Mouse (Mus musculus): Measurements from ENCODE around the gene Olfr102.
A peak's percentile ranks its signal among the peaks of the same experiment; 100 is the strongest.

Olfr102 gene

DNA sequence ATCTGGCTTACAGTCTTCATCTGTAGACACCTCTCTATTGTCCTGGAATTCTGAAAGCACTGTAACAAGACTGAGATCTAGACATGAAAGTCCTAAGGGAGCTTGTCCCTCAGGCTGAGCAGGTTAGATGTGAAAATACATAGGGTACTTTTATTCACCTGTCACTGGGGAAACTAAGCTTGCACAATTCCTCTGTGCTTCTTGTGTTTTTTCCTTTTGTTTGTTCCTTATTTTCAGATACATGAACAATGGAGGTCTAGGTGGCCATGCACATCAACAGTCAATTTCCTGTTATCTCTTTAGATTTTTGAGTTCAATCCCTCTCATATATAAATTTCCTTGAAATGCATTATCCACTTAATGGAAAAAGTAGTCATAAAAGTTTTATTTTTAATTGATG lies at the start of gene Olfr102:
Gene Olfr102 (minus strand): TSS at position 101 of the 400 bp plus-strand sequence.
- no peak for DNase-seq (ENCODE audit: low spot score in 2 of 2)

DNA sequence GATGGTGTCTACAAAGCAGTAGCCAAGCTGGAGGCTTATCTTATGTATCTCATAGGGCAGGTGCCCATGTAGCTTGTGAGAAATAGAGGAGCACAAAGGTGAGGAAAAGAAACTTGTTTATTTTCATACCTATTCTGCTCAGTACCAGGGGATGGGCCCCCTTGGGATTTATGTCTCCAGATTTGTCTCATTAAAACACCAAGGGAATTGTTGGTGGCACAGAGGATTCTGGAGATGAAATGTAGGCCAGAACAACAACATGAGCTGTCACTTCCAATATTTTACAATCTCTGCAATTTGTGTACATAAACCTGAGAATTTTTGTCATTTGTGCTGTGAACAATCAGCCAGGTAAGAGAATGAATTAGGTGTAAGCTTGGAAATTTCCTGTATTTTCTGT lies 42.4 kb upstream of the Olfr102 start, which contains the start of gene Olfr104-ps:
Gene Olfr104-ps (plus strand): TSS at position 301 of the 400 bp plus-strand sequence.
- no peak for DNase-seq (ENCODE audit: low spot score in 2 of 2)

DNA sequence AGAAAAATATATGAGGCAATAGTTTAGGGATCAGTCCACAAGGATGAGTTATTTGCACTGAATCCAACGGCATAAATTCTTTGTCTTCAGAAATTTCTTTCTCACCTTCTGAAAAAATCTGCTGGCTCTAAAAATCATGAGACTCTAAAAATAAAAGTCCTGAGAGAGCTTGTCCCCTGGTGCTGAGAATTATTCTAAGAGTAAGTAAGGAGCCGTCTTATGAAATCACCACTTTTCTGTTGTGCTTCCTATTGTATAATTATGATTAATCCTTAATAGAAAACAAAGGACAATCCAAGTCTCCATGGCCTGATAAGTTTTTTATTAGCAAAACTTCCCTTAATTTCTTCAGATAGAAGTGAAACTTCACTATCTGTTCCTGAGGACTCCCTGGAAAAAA lies 22.7 kb upstream of the Olfr102 start, which contains the start of gene Olfr103:
Gene Olfr103 (minus strand): TSS at position 101 of the 400 bp plus-strand sequence.
- no peak for DNase-seq (ENCODE audit: low spot score in 2 of 2)

DNA sequence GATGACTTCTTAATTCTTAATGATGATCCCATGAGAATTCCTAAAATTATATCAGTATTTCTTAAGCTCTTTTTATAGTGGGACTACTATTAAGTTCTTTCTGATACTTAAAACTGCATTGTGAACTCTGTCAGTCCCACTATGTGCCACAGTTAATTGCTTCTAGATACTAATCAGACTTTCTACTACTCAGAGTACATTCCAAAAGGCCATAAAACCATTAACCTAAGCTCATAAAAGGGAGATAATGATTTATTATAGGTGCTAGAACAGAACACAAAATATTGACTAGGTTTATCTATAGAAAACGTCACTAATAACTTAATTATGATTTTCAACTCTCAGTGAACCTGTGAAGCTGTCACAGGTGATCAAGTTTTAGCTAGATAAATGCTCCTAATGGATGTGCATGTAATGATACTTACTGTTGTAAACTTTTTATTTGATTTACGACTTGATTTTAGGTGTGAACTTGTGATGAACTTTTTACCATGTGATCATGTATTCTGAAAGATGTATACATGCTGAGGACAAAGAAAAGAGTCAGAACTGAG lies 6.6 kb downstream of the Olfr102 start:
- no peak for DNase-seq (ENCODE audit: low spot score in 2 of 2)

DNA sequence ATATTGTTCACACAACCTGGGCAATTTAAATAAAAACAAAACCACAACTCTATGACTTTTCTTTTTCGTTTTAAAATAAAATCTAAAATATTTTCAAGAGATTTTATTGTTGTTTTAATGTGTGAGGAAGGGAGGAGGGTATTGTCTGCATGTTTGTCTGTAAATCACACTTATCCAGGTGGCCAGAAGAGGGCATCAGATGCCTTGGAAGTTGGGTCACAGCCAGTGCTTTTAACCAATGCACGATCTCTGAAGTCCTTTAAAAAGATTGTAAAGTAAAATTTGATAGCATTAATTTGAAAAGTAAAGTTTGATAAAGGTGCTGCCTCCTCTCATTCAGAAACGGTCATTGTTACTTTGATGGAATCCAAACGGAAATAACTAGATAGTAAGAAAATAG lies 8.4 kb downstream of the Olfr102 start:
- no peak for DNase-seq (ENCODE audit: low spot score in 2 of 2)

DNA sequence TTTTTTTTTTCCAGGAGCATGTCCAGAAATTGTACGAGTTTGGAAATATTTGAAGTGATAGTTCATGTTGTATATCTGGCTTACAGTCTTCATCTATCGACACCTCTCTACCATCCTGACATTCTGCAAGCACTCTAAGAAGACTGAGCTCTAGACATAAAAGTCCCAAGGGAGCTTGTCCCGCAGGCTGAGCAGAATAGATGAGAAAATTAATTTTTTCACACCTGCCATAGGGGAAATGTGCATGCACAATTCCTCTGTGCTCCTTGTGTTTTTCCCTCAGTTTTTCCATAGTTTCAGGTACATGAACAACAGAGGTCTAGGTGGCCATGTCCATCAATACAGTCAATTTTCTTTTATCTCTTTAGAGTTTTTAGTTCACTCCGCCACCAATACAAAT lies 12.6 kb downstream of the Olfr102 start, which contains the start of gene Olfr101:
Gene Olfr101 (minus strand): TSS at position 101 of the 400 bp plus-strand sequence.
- DNase-seq (ENCODE audit: low spot score in 2 of 2): no peak

DNA sequence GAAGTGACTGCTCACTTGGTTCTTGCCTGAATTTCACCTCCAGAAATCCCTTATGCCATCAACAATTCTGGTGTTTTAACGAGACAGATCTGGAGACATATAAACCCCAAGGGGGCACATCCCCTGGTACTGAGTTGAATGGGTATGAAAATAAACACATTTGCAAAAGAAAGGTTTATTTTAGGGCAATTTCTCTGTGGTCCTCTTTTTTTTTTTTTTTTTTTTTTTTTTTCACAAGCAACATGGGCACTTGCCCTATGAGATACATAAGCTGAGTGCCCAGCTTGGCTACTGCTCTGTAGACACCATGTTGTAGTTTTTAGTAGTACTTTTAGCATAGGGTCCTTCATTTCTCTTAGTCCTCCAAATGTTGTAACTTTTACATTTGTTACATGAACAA lies 33.5 kb downstream of the Olfr102 start, which contains the start of gene Olfr99:
Gene Olfr99 (minus strand): TSS at position 101 of the 400 bp plus-strand sequence.
- no peak for DNase-seq (ENCODE audit: low spot score in 2 of 2)

DNA sequence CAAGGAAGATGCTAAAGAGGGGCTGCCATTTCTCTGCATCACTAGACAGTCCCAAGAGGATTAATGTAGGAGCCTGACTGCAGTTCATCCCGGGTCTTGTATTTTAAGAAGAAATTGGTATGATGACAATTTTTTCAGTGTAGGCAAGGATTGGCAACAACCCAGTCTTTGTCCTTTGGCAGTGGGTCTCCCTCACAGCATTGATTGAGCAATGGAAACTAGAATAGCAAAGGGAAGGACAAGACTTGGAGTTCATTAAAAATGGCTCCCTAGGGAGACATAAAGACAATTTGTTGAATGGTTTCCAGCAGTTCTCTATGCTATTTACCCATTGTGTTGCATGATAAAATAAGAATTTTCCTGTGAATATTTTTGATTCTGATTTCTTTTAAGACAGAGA lies 36.5 kb downstream of the Olfr102 start:
- DNase-seq (ENCODE audit: low spot score in 2 of 2): no peak

DNA sequence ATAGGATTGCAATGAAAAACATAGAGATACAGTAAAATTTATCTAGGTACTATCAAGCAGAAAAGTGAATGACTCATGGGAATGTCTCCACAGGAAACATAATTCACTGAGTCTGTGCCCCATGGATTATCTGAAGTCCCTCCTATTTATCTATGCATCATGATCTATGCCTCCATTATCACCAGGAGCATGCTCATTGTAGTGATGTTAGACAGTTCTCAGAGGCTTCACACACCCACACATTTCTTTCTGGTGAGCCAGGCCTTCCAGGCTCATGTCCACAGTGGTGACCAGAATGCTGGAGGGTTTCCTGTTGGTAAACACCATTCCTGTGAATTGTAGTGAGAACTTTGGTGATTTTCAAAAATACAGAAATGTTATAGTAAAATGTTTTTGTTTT lies 40.3 kb downstream of the Olfr102 start:
- DNase-seq (ENCODE audit: low spot score in 2 of 2): no peak

DNA sequence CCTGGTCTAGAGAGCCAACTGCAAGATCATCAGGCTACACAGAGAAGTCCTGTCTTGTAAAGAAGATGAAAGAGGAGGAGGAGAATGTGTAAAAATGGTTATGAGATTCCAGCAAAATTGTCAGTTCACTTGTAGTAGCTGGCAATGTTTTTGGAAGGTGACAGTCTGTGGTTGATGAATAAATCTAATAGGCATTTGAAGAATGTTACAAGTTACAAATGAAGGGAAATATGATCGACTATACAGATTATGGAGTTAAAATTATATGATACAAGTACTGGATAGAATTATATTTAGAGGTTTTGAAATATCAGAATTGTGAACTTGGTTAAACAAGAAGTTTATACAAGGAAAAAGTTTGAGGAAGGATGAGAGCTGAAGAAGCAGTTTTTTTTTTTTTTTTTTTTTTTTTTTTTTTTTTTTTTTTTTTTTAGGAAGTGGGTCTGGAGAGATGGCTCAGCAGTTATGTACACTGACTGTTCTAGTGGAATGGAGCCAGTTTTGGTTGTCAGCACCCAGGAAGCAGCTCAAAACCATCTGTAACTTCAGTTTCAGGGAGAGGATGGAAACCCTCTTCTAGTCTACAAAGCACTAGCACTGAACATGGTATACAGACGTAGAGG lies 41.1 kb downstream of the Olfr102 start:
- DNase-seq (ENCODE audit: low spot score in 2 of 2): no peak

DNA sequence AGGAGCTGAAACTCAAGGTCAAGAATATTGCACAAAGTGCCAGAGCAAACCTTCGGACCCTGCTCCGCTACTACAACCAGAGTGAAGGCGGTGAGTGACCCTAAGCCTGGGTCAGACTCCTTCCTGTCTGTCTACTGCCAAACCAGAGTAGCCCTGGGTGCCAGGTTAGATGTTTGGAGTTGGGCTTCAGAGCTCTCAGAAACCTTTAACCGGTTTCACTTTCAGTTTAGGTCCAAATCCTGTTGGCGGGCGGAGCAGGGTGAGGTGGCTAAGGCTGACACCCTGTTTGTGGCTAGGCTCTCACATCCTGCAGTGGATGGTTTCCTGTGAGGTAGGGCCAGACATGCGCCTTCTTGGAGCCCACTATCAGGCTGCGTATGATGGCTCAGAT lies 46.2 kb downstream of the Olfr102 start:
- no peak for DNase-seq (ENCODE audit: low spot score in 2 of 2)

DNA sequence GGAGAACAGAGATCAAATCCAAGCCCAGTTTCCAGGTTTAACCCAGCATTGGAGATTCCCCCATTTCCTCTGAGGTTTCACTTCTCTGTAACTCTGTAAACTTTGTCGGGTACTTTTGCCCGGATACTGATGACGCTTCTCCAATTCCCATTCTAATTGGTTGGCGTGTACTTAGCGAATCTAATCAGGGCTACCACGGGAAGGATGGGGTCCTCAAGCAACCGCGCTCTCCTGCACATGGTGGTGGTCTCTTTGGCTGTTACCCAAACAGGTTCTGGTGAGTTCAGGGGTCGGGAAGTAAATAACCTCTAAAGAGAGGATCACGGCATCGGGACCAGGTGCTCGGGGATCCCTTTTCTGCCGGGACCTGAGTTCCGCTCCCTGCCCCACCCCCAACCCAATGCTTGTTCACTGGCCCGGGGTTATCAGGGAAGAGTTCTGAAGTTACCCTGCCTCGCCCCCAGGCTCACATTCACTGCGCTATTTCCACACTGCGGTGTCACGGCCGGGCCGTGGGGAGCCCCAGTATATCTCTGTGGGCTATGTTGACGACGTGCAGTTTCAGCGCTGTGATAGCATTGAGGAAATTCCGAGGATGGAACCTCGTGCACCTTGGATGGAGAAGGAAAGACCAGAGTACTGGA lies 46.7 kb downstream of the Olfr102 start, which contains the start of gene H2-M3:
Gene H2-M3 (plus strand): TSS at position 163 of the 644 bp plus-strand sequence.
- peak; percentile 94 to 96 for DNase-seq (ENCODE audit: low spot score in 2 of 2)

DNA sequence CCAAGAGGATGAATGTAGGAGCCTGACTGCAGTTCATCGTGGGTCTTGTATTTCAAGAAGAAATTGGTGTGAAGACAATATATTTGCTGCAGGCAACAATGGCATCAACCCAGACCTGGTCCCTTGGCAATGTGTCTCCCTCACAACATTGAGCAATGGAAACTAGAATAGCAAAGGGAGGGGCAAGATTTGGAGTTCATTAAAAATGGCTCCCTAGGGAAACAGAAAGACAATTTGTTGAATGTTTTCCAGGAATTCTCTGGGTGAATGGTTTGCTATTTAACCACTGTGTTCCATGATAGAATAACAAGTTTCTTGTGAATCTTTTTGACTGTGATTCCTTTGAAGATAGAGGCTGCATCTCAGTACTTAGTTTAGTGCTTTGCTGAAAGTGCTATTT lies 53.2 kb downstream of the Olfr102 start, which contains the start of gene Olfr98:
Gene Olfr98 (minus strand): TSS at position 124 of the 400 bp plus-strand sequence.
- no peak for DNase-seq (ENCODE audit: low spot score in 2 of 2)

Data from frontal cortex, postnatal 25 days (tissue).